Mouse (Mus musculus) lung, adult 2 months (tissue): ENCODE results near the gene Ilk. TPM values are rescaled to one million over a fixed set of nuclear protein-coding genes. Genes with fewer than 3 reads are reported as not detected.
"Not testable (repeated sequence)": the region's sequence is repeated elsewhere in the genome, so short reads cannot be mapped to it uniquely, and the experiment has no call there.

Source experiments
- DNase-seq: peaks from one replicate; pipeline ENCODE4 v3.0.0; 2022
- H3K4me1 ChIP-seq: fragments of 200-500 bp; 2 replicates; pipeline ENCODE4 v1.6.1; 2011; ENCODE audit warnings: low read length; ENCODE audit not compliant: control insufficient read depth, insufficient read depth
- H3K4me3 ChIP-seq: fragments of 200-500 bp; replicated peaks from 2 replicates; pipeline ENCODE3; 2011; ENCODE audit warnings: low read depth, mild to moderate bottlenecking, control low read depth, low read length; ENCODE audit errors: extremely low read depth
- CTCF ChIP-seq: fragments of 200-500 bp; IDR thresholded peaks from 2 replicates; pipeline ENCODE4 v1.5.1; 2011; ENCODE audit warnings: mild to moderate bottlenecking, low read length, control low read depth; ENCODE audit not compliant: insufficient read depth
- POLR2A ChIP-seq: fragments of 200-500 bp; IDR thresholded peaks from 2 replicates; pipeline ENCODE4 v1.6.1; 2011; ENCODE audit warnings: low read depth, mild to moderate bottlenecking, control low read depth, low read length, borderline replicate concordance; ENCODE audit errors: extremely low read depth
- WGBS: fragments of 180-500 bp; shearing (Covaris S2); methylation state at CpG from one replicate; pipeline ENCODE4 v1.1.7; 2018; 5-methylcytosine and 5-hydroxymethylcytosine counted together
- polyA plus RNA-seq: library from polyadenylated mRNA; depleted of rRNA; stranded (reverse); fragments of >200 nt; gene quantifications from 2 replicates; pipeline ENCODE4 v1.2.3, GENCODE M21; 2012

Gene Ilk
- polyA plus RNA-seq, 1 experiment = 195 TPM

DNA sequence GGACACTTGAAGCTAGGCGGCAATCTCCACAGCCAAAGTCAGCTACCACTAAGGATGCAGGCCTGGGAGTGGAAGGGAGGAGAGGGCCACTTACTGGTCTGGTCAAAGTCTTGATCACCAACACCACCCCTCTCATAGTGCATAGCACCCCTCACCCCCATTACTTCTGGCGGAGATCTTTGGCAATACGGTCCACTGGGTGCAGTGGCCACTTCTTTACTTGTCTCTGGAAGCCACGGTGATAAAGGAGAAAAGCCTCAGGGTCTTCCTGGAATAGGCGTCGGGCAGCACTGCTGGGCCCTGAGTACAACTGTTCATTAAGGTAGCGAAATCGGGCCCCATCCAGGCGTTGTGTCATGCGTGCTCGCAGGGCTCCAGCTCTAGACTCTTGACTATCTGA is 2.6 kb upstream of the Ilk start:
- no peak for TF ChIP-seq POLR2A
- no peak for TF ChIP-seq CTCF
- DNase-seq = no peak
- WGBS = 95% methylated on average over 11 of the region's 11 CpGs
- Histone ChIP-seq H3K4me1 (peaks cover 7% of the 10 kb centered on the region), H3K4me3 (no peak overlapping the region)

DNA sequence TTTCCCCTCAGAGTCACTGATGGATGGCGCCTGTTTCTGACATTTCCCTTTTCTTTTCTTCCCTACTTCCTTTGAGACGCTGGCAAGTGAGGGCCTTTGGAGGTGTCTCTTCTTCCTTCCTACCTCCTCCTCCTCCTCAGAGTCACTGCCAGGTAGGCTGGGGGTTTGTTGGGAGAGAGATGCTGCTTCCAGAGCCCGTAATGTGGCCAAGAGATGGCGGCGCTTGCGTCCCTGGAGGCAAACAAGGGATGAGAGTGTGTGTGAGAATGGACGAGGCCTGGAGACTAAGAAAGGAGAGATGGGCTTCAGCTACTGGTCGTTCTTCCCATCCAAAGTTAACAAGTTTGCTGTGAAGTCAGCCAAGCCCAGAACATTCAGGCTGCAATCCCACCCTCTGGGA is 1.6 kb upstream of the Ilk start:
- 82% methylated on average over 8 of the region's 8 CpGs for WGBS
- Histone ChIP-seq H3K4me3 (no peak overlapping the region), H3K4me1 (peaks cover 10% of the 10 kb centered on the region)
- DNase-seq = no peak
- TF ChIP-seq POLR2A (no peak), CTCF (no peak)

DNA sequence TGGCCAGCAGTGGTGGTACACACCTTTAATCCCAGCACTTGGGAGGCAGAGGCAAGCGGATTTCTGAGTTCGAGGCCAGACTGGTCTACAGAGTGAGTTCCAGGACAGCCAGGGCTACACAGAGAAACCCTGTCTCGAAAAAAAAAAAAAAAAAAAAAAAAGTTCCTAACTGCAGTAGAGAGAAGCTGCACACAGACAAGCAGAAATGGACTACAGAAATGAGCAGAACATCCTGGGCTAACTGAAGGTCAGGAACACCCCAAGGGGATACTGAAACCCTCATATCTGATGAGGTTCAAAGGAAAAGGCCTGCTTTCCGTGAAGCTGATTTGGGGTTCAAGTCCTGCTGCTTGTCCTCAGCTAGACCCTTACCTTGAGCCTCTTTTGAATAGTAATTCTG is 928 bp upstream of the Ilk start:
- H3K4me3 ChIP-seq, DNase-seq: not testable (repeated sequence)
- H3K4me1 ChIP-seq = peaks cover 14% of the 10 kb centered on the region
- 38% methylated on average over 4 of the region's 4 CpGs for WGBS

DNA sequence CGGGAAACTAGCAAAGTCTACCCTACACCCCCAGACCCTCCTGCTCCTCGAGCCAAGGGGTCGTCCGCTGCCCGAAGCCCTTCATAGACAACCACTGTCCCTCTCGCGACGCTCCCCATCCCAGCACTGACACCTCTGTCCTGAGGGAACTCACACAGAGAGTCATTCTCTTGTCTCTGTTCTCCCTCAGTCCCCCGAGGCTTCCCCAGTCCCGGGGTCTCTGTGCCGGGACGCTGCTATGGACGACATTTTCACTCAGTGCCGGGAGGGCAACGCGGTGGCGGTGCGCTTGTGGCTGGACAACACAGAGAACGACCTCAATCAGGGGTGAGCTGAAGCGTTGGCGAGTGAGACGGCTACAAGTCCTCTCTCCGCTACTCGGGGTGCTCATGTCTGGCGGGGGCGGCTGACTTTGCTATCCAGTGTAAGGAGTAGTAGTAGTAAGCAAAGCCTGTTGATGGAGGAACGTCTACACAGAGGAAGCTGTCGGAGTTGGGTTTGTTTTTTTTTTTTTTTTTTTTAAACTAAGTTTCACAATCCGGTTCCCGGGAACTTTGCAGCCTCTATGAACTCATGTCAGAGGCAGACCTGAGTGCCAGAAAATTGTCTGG is 624 bp downstream of the Ilk start, which contains the start of gene Rrp8:
Gene Rrp8 (minus strand): TSS at position 475 of the 611 bp plus-strand sequence.
- 0 out of 2 replicates have a peak, but pooled peaks have one; percentile 32 for TF ChIP-seq POLR2A
- TF ChIP-seq CTCF = no peak
- H3K4me3 ChIP-seq = peak within 1 kb of the TSS; percentile 100
- H3K4me1 ChIP-seq = peaks cover 14% of the 10 kb centered on the region
- DNase-seq = peak; percentile 68
- under 1% methylated on average over 30 of the region's 30 CpGs for WGBS

DNA sequence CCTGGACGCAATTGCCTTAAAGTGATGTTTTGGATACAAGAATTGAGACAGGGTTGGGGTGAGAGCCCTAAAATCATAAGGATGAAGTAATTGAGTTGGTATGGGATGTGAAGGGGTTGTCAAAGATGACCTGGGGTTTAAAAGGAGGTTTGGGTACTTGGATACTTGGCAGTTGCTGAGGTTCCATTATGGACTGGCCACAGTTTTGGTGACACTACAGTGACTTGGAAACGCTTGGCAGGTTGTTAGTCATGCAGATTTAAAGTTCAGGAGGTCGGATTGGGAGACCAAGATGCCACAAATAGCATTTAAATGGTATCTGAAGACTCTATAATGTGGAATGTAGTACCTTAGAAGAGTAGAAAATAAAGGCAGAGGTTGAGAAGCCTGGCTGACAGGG is 1.3 kb downstream of the Ilk start:
- WGBS = 13% methylated on average over 3 of the region's 3 CpGs
- Histone ChIP-seq H3K4me3 (peak overlapping the region; percentile 100), H3K4me1 (peaks cover 14% of the 10 kb centered on the region)
- DNase-seq = no peak
- TF ChIP-seq POLR2A (no peak), CTCF (no peak)

DNA sequence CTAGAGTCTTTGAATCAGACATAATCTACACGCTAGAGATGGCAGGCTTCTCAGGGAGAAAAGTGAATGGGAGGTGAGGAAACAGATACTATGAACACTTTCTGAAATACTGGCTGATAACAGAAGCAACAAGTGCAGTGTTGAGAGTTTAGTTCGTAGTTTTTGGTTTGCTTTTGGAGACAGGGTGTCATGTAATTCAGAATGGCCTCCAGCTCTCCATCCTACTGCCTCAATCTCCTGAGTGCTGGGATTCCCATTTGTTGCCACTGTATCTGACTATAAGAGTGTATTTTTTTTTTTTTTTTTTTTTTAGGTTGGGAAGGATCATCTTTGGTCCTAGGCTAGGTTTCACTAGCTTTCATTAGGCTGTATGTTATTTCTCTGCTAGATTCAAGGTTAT is 1.9 kb downstream of the Ilk start:
- Histone ChIP-seq H3K4me3 (peak overlapping the region; percentile 19), H3K4me1 (peaks cover 14% of the 10 kb centered on the region)
- TF ChIP-seq CTCF (no peak), POLR2A (no peak)
- DNase-seq = no peak
- 25% methylated on average over 2 of the region's 2 CpGs for WGBS

DNA sequence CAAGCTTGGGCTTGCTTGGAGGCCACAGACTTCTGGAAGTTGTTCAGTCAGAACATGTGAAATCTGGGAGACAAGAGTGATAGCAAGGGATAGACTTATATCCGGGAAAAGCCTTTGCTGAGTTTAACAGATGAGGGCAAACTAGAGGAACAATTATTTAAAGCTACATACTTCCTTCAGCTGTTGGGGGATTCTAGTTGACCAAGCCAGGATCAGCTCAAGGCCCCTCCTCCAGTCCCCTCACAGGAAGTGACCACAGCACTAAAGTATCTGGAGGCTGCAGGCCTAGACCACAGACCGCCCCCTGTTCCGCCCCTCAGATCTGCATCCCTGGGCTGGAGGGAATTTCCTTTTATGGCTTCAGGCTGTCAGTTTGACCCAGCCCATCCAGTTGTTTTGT is 2.6 kb downstream of the Ilk start:
- H3K4me3 ChIP-seq = peak overlapping the region; percentile 41
- H3K4me1 ChIP-seq = peaks cover 18% of the 10 kb centered on the region
- peak; percentile 41 for DNase-seq
- WGBS = 13% methylated on average over 3 of the region's 3 CpGs
- TF ChIP-seq CTCF (no peak), POLR2A (peak; percentile 58; the same call in 1 of the 2 replicates)

DNA sequence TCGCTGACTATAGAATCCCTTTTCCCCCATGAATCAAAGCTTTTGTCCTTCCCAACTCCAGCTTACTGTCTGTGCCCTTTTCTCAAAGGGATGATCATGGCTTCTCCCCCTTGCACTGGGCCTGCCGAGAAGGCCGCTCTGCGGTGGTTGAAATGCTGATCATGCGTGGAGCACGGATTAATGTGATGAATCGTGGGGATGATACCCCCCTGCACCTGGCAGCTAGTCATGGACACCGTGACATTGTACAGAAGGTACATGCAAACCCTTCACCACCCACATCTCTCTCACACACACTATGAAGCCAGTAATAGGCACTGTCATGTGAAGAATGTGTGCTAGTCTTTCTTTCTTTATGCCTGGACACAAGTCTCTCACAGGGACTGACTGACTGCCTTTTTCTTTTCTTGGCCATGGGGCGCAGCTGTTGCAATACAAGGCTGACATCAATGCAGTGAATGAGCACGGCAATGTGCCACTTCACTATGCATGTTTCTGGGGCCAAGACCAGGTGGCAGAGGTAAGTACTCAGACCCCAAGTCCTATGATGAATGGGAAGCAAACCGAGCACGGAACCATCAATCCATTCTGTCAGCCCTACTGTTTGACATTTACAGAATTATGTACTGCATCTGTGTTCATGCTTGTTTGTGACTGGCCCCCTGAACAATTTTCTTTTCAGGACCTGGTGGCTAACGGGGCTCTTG is 3.9 kb downstream of the Ilk start:
- DNase-seq = no peak
- 88% methylated on average over 13 of the region's 13 CpGs for WGBS
- Histone ChIP-seq H3K4me1 (peaks cover 18% of the 10 kb centered on the region), H3K4me3 (no peak overlapping the region)
- no peak for TF ChIP-seq POLR2A
- TF ChIP-seq CTCF = no peak

DNA sequence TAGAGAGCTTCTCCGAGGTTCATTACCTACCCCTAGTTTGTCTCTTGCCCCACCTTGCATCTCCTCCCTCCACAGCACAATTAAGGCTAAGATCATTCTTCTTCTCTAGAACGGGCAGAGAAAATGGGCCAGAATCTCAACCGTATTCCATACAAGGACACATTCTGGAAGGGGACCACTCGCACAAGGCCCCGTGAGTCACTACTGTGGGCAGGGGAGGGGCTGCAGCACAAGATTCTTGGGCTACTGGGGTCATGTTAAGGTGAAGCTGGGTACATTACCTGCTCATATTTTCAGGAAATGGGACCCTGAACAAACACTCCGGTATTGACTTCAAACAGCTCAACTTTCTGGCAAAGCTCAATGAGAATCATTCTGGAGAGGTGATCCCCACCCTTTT is 4.5 kb downstream of the Ilk start:
- TF ChIP-seq CTCF = no peak
- TF ChIP-seq POLR2A = no peak
- Histone ChIP-seq H3K4me1 (peaks cover 18% of the 10 kb centered on the region), H3K4me3 (no peak overlapping the region)
- whole genome bisulfite sequencing = 73% methylated on average over 6 of the region's 6 CpGs
- DNase-seq = no peak

DNA sequence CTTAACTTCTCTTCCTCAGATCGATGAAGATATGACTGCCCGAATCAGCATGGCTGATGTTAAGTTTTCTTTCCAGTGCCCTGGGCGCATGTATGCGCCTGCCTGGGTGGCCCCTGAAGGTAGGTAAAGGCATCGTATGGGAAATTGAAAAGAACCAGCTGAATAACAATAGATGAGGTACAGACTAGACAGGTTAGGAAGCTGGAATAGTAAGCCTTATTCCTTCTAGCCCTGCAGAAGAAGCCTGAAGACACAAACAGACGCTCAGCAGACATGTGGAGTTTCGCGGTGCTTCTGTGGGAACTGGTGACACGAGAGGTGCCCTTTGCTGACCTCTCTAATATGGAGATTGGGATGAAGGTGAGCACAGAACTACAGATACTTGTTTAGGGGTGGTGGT is 5.6 kb downstream of the Ilk start:
- no peak for TF ChIP-seq CTCF
- TF ChIP-seq POLR2A = no peak
- no peak overlapping the region for H3K4me3 ChIP-seq
- H3K4me1 ChIP-seq = peaks cover 18% of the 10 kb centered on the region
- DNase-seq = no peak
- WGBS = 86% methylated on average over 9 of the region's 9 CpGs

DNA sequence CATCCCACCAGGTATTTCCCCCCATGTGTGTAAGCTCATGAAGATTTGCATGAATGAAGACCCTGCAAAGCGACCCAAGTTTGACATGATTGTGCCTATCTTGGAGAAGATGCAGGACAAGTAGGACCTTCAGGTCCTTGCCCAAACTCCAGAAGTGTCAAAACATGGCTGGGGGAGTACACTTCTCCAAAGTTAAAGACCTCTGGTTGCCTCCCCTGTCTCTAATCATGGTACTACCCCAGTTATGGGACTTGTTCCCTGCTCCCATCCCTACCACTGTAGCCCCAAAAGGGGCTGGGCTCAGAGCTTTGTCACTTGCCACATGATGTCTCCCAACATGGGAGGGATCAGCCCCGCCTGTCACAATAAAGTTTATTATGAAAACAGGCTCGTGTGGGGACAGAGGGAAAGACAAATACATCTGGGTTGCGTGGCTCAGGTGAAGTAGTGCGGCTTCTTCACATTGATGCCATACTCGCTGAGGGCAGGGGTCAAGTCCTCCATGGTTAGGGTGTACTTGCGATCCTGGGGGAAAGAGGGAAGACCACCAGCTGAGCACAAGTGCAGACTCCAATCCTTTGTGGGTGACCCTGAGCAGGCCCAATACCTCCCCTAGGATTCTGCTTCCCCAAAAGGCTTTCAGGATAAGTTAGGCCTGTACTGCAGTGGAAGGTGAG is 6.3 kb downstream of the Ilk start:
- 75% methylated on average over 7 of the region's 7 CpGs for WGBS
- not testable (repeated sequence) for H3K4me3 ChIP-seq, DNase-seq
- H3K4me1 ChIP-seq = peaks cover 16% of the 10 kb centered on the region
